Mouse (Mus musculus) liver, adult 2 months (tissue): ENCODE data around the gene Ubtf.

Source experiments
- CTCF ChIP-seq: fragments of 200-500 bp; IDR thresholded peaks from 2 replicates; pipeline ENCODE4 v1.5.1; 2011; ENCODE audit warnings: low read depth, low read length, control low read depth
- POLR2A ChIP-seq: fragments of 200-500 bp; IDR thresholded peaks from 2 replicates; pipeline ENCODE4 v1.6.1; 2011; ENCODE audit warnings: low read length, control low read depth; ENCODE audit not compliant: insufficient read depth; ENCODE audit errors: extremely low read depth

DNA sequence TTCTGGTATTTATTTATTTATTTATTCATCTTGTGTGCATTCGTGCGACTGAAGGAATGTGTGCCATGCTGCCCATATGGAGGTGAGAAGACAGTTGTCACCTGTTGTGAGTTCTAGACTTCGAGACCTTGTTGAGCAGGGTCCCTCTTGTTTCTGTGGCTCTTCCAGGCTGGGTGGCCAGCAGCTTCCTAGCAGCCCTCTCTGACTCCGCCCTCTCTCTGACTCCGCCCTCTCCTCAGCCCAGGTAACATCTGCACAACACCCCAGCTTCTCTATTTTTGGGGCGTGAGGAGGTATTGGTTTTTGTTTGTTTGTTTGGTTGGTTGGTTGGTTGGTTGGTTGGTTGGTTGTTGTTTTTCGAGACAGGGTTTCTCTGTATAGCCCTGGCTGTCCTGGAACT, 8.3 kb upstream of the Ubtf start:
- no peak for TF ChIP-seq CTCF
- no peak for TF ChIP-seq POLR2A
